Mouse (Mus musculus) right cerebral cortex, postnatal 14 days (tissue): ENCODE data around the gene Cachd1.

Experiments
- DNase-seq: peaks from one replicate; pipeline ENCODE4 v3.0.0; 2022

Cachd1 gene

GRCm38 (mm10) chr4:100925153-100925552 is 148.7 kb downstream of the Cachd1 start:
- DNase-seq: no peak

- no peak for DNase-seq
These were observed 150.1 kb downstream of the Cachd1 start for GRCm38 (mm10) chr4:100926608-100927007.

GRCm38 (mm10) chr4:100927059-100927458 is 150.6 kb downstream of the Cachd1 start:
- no peak for DNase-seq

- no peak for DNase-seq
These were observed 167.2 kb downstream of the Cachd1 start for GRCm38 (mm10) chr4:100943689-100944088.

- no peak for DNase-seq
These were observed 167.8 kb downstream of the Cachd1 start for GRCm38 (mm10) chr4:100944276-100944675.

- no peak for DNase-seq
These were observed 168.9 kb downstream of the Cachd1 start for GRCm38 (mm10) chr4:100945171-100945899.

GRCm38 (mm10) chr4:100948494-100949425 is 172.3 kb downstream of the Cachd1 start:
- DNase-seq: no peak

GRCm38 (mm10) chr4:100950316-100950715 is 173.8 kb downstream of the Cachd1 start:
- no peak for DNase-seq

- no peak for DNase-seq
These were observed 175.4 kb downstream of the Cachd1 start for GRCm38 (mm10) chr4:100951876-100952275.

- no peak for DNase-seq
These were observed 186.9 kb downstream of the Cachd1 start for GRCm38 (mm10) chr4:100963341-100963740.

- DNase-seq: no peak
These were observed 187.3 kb downstream of the Cachd1 start for GRCm38 (mm10) chr4:100963796-100964195.

- DNase-seq: no peak
These were observed 191.4 kb downstream of the Cachd1 start for GRCm38 (mm10) chr4:100967703-100968392.

GRCm38 (mm10) chr4:100973641-100974454 is 197.4 kb downstream of the Cachd1 start:
- no peak for DNase-seq

- no peak for DNase-seq
These were observed 198.1 kb downstream of the Cachd1 start for GRCm38 (mm10) chr4:100974455-100975035.

- no peak for DNase-seq
These were observed 201.0 kb downstream of the Cachd1 start for GRCm38 (mm10) chr4:100977522-100977921.

GRCm38 (mm10) chr4:100987187-100987586 is 210.7 kb downstream of the Cachd1 start:
- no peak for DNase-seq

GRCm38 (mm10) chr4:100988231-100988799 is 211.8 kb downstream of the Cachd1 start:
- no peak for DNase-seq

GRCm38 (mm10) chr4:100990996-100991395 is 214.5 kb downstream of the Cachd1 start:
- DNase-seq: no peak

GRCm38 (mm10) chr4:100992086-100992485 is 215.6 kb downstream of the Cachd1 start:
- no peak for DNase-seq

GRCm38 (mm10) chr4:100994442-100995255 is 218.2 kb downstream of the Cachd1 start:
- no peak for DNase-seq

GRCm38 (mm10) chr4:100995617-100996016 is 219.1 kb downstream of the Cachd1 start:
- no peak for DNase-seq
